Mouse (Mus musculus): ENCODE measurements around the gene Fam181a.
A peak's percentile ranks its signal among the peaks of the same experiment; 100 is the strongest.

Gene Fam181a

GRCm38 (mm10) chr12:103310744-103311267 lies at the start of gene Fam181a:
Gene Fam181a, plus strand, starts transcription at chr12:103310975.
- no peak for DNase-seq (ENCODE audit: low read depth, low spot score)

- no peak for DNase-seq (ENCODE audit: low read depth, low spot score)
Measured at GRCm38 (mm10) chr12:103262017-103262865, 48.5 kb upstream of the Fam181a start.

GRCm38 (mm10) chr12:103266605-103267004 lies 44.2 kb upstream of the Fam181a start:
- no peak for DNase-seq (ENCODE audit: low read depth, low spot score)

- no peak for DNase-seq (ENCODE audit: low read depth, low spot score)
Measured at GRCm38 (mm10) chr12:103272176-103272575, 38.6 kb upstream of the Fam181a start.

GRCm38 (mm10) chr12:103273051-103273450 lies 37.7 kb upstream of the Fam181a start:
- no peak for DNase-seq (ENCODE audit: low read depth, low spot score)

- DNase-seq (ENCODE audit: low read depth, low spot score) = no peak
Measured at GRCm38 (mm10) chr12:103273732-103274131, 37.0 kb upstream of the Fam181a start.

- no peak for DNase-seq (ENCODE audit: low read depth, low spot score)
Measured at GRCm38 (mm10) chr12:103276422-103276821, 34.4 kb upstream of the Fam181a start.

- no peak for DNase-seq (ENCODE audit: low read depth, low spot score)
Measured at GRCm38 (mm10) chr12:103281491-103281890, 29.3 kb upstream of the Fam181a start.

- DNase-seq (ENCODE audit: low read depth, low spot score) = no peak
Measured at GRCm38 (mm10) chr12:103281912-103282311, 28.9 kb upstream of the Fam181a start.

- no peak for DNase-seq (ENCODE audit: low read depth, low spot score)
Measured at GRCm38 (mm10) chr12:103282936-103283335, 27.8 kb upstream of the Fam181a start.

GRCm38 (mm10) chr12:103283411-103283810 lies 27.4 kb upstream of the Fam181a start:
- no peak for DNase-seq (ENCODE audit: low read depth, low spot score)

- no peak for DNase-seq (ENCODE audit: low read depth, low spot score)
Measured at GRCm38 (mm10) chr12:103287276-103287675, 23.5 kb upstream of the Fam181a start.

- DNase-seq (ENCODE audit: low read depth, low spot score) = no peak
Measured at GRCm38 (mm10) chr12:103292366-103292765, 18.4 kb upstream of the Fam181a start.

- no peak for DNase-seq (ENCODE audit: low read depth, low spot score)
Measured at GRCm38 (mm10) chr12:103296292-103296691, 14.5 kb upstream of the Fam181a start.

GRCm38 (mm10) chr12:103300493-103300892 lies 10.3 kb upstream of the Fam181a start:
- no peak for DNase-seq (ENCODE audit: low read depth, low spot score)

- DNase-seq (ENCODE audit: low read depth, low spot score) = peak; percentile 36
Measured at GRCm38 (mm10) chr12:103301645-103302044, 9.1 kb upstream of the Fam181a start.

- DNase-seq (ENCODE audit: low read depth, low spot score) = no peak
Measured at GRCm38 (mm10) chr12:103302960-103303359, 7.8 kb upstream of the Fam181a start.

GRCm38 (mm10) chr12:103306224-103306623 lies 4.6 kb upstream of the Fam181a start:
- no peak for DNase-seq (ENCODE audit: low read depth, low spot score)

GRCm38 (mm10) chr12:103306720-103307119 lies 4.1 kb upstream of the Fam181a start:
- no peak for DNase-seq (ENCODE audit: low read depth, low spot score)

GRCm38 (mm10) chr12:103311921-103312320 lies 1.1 kb downstream of the Fam181a start:
- DNase-seq (ENCODE audit: low read depth, low spot score) = no peak

GRCm38 (mm10) chr12:103313274-103313673 lies 2.5 kb downstream of the Fam181a start:
- no peak for DNase-seq (ENCODE audit: low read depth, low spot score)

- no peak for DNase-seq (ENCODE audit: low read depth, low spot score)
Measured at GRCm38 (mm10) chr12:103313871-103314639, 3.3 kb downstream of the Fam181a start.
